Mouse (Mus musculus) thymus, adult 2 months (tissue): Measurements from ENCODE around the gene Ampd3. TPM values are rescaled to one million over a fixed set of nuclear protein-coding genes. Genes with fewer than 3 reads are reported as not detected.

Experiments
- DNase-seq: peaks from one replicate; pipeline ENCODE4 v3.0.0; 2021
- H3K27ac ChIP-seq: fragments of 200-500 bp; 2 replicates; pipeline ENCODE4 v1.5.1; 2012; ENCODE audit warnings: low read length, control low read depth; ENCODE audit not compliant: control insufficient read depth, insufficient read depth
- H3K27me3 ChIP-seq: fragments of 200-500 bp; 2 replicates; pipeline ENCODE4 v1.6.1; 2012; ENCODE audit warnings: mild to moderate bottlenecking, low read length, moderate library complexity, mixed read lengths; ENCODE audit not compliant: control insufficient read depth, insufficient read depth
- H3K36me3 ChIP-seq: fragments of 200-500 bp; 2 replicates; pipeline ENCODE4 v1.6.1; 2012; ENCODE audit warnings: mild to moderate bottlenecking, low read length, moderate library complexity; ENCODE audit not compliant: control insufficient read depth, insufficient read depth
- H3K4me1 ChIP-seq: fragments of 200-500 bp; replicated peaks from 2 replicates; pipeline ENCODE4 v1.6.1; 2012; ENCODE audit warnings: low read length; ENCODE audit not compliant: control insufficient read depth, insufficient read depth
- H3K4me3 ChIP-seq: fragments of 200-500 bp; 2 replicates; pipeline ENCODE4 v1.5.1; 2012; ENCODE audit warnings: mild to moderate bottlenecking, low read length, control low read depth, moderate library complexity; ENCODE audit not compliant: control insufficient read depth, insufficient read depth
- CTCF ChIP-seq: fragments of 200-500 bp; IDR thresholded peaks from 2 replicates; pipeline ENCODE4 v1.5.1; 2012; ENCODE audit warnings: mild to moderate bottlenecking, control low read depth, low read length, moderate library complexity, borderline replicate concordance; ENCODE audit not compliant: control insufficient read depth, poor library complexity, insufficient read depth; ENCODE audit errors: extremely low read depth
- POLR2A ChIP-seq: fragments of 200-500 bp; IDR thresholded peaks from 2 replicates; pipeline ENCODE4 v1.6.1; 2012; ENCODE audit warnings: mild to moderate bottlenecking, low read length, control low read depth, moderate library complexity; ENCODE audit not compliant: control insufficient read depth, poor library complexity, insufficient read depth; ENCODE audit errors: extremely low read depth
- WGBS: fragments of 180-500 bp; shearing (Covaris S2); methylation state at CpG from one replicate; pipeline ENCODE4 v1.1.7; 2018; 5-methylcytosine and 5-hydroxymethylcytosine counted together
- polyA plus RNA-seq: library from polyadenylated mRNA; depleted of rRNA; stranded (reverse); fragments of >200 nt; gene quantifications from 2 replicates; pipeline ENCODE4 v1.2.3, GENCODE M21; 2012

The Ampd3 gene
- polyA plus RNA-seq, 1 experiment = 9.8 TPM

GRCm38 (mm10) chr7:110823076-110823475 lies 55.1 kb downstream of the Ampd3 start:
- Histone ChIP-seq H3K27ac (no peak overlapping the region), H3K4me3 (no peak overlapping the region), H3K36me3 (peaks cover 14% of the 10 kb centered on the region), H3K4me1 (peaks cover 8% of the 10 kb centered on the region), H3K27me3 (no peaks in the 10 kb centered on the region)
- TF ChIP-seq POLR2A (no peak), CTCF (no peak)
- 90% methylated on average over 8 of the region's 8 CpGs for WGBS
- no peak for DNase-seq

- H3K36me3 ChIP-seq = peaks cover 14% of the 10 kb centered on the region
- 35% methylated on average over 4 of the region's 4 CpGs for WGBS
- no peak for TF ChIP-seq CTCF
- TF ChIP-seq POLR2A = no peak
- DNase-seq = no peak
- H3K4me1 ChIP-seq = peaks cover 8% of the 10 kb centered on the region
- H3K27me3 ChIP-seq = no peaks in the 10 kb centered on the region
- H3K27ac ChIP-seq = no peak overlapping the region
- H3K4me3 ChIP-seq = no peak overlapping the region
Observed at GRCm38 (mm10) chr7:110823593-110823992, 55.6 kb downstream of the Ampd3 start.

GRCm38 (mm10) chr7:110823995-110824953 lies 56.3 kb downstream of the Ampd3 start:
- no peak for DNase-seq
- 41% methylated on average over 8 of the region's 8 CpGs for WGBS
- TF ChIP-seq POLR2A (no peak), CTCF (no peak)
- Histone ChIP-seq H3K36me3 (peaks cover 14% of the 10 kb centered on the region), H3K27ac (no peak overlapping the region), H3K4me1 (peaks cover 8% of the 10 kb centered on the region), H3K4me3 (no peak overlapping the region), H3K27me3 (no peaks in the 10 kb centered on the region)

- 83% methylated on average over 1 of the region's 1 CpGs for WGBS
- TF ChIP-seq CTCF (no peak), POLR2A (no peak)
- DNase-seq = no peak
- Histone ChIP-seq H3K36me3 (peaks cover 3% of the 10 kb centered on the region; the same call in 1 of the 2 replicates), H3K4me1 (no peaks in the 10 kb centered on the region), H3K27ac (no peak overlapping the region), H3K27me3 (no peaks in the 10 kb centered on the region), H3K4me3 (no peak overlapping the region)
Observed at GRCm38 (mm10) chr7:110833024-110833423, 65.0 kb downstream of the Ampd3 start.

- TF ChIP-seq POLR2A (no peak), CTCF (no peak)
- DNase-seq = no peak
- Histone ChIP-seq H3K27ac (no peak overlapping the region), H3K27me3 (no peaks in the 10 kb centered on the region), H3K36me3 (peaks cover 3% of the 10 kb centered on the region; the same call in 1 of the 2 replicates), H3K4me3 (no peak overlapping the region), H3K4me1 (no peaks in the 10 kb centered on the region)
- 96% methylated on average over 1 of the region's 1 CpGs for WGBS
Observed at GRCm38 (mm10) chr7:110834018-110834417, 66.0 kb downstream of the Ampd3 start.

GRCm38 (mm10) chr7:110834522-110834921 lies 66.5 kb downstream of the Ampd3 start:
- H3K36me3 ChIP-seq = peaks cover 3% of the 10 kb centered on the region; the same call in 1 of the 2 replicates
- no peak overlapping the region for H3K27ac ChIP-seq
- TF ChIP-seq CTCF (no peak), POLR2A (no peak)
- H3K27me3 ChIP-seq = no peaks in the 10 kb centered on the region
- no peak for DNase-seq
- no peaks in the 10 kb centered on the region for H3K4me1 ChIP-seq
- no peak overlapping the region for H3K4me3 ChIP-seq
- 51% methylated on average over 3 of the region's 3 CpGs for WGBS
